18 mouse cellular contexts compared by ENCODE assay signal in the genomic region with DNA sequence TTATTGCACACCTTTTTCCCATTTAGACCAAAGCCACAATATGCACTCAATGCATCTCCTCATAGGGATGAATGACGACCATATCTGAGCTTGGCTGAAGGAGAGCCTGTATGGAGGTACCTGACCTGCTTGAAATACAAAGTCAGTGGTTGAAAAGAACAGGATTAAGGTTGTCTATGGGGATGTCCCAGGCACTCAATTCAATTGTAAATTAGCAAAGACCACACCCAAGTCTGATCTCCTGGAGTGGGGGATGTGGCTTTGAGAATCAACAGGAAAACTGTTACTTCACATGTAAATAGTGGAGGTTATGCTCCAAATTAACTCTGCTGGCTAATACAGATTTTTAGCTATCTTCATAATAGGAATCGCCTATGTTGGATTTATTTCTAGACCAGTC.
"Had no signal": no experiment of that assay in that cellular context is flagged by ENCODE, and none has a peak within 500 bp of the region (broad histone marks: within the 10 kb centered on the region; RNA-seq: fewer than 3 reads in every experiment).

No protein-coding gene starts in this region.

- DNase-seq: gastrocnemius, postnatal 14 days; gastrocnemius, postnatal 36 days; heart, adult 18-20 months; heart, postnatal 10 days; heart, postnatal 4 days; kidney, adult 18-20 months; kidney, adult 8-10 months; kidney, postnatal 10 days; kidney, postnatal 25 days; kidney, postnatal 4 days; layer of hippocampus, adult 9-11 months; layer of hippocampus, postnatal 36 days; left cerebral cortex, postnatal 4 days; liver, embryonic 13.5 days had no signal

- ATAC-seq: hindbrain, embryonic 16.5 days; inflammation-experienced regulatory T-cells, adult 6 months; intestine, embryonic 15.5 days; intestine, postnatal 0 days had no signal
